10 mouse cellular contexts compared by ENCODE assay signal in the genomic region with DNA sequence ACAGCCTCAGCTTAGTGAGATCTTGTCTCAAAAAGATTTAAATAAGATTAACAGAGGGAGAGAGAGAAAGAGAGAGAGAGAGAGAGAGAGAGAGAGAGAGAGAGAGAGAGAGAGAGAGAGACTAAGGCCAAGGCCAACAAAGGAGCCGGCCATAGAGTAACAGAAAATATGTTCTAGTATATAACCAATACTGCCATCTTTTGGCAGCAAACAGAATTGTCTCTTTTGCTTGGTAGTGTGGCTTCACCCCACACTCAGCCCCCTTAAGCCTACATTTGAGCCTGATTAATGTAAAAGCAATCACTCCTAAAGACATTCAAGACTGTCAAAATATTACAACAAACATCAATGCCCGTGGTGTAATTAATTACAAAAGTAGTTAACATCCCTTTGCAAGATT. TPM values are rescaled to one million over a fixed set of nuclear protein-coding genes. Genes with fewer than 3 reads are reported as not detected.
DNase-seq lines count a peak whose midpoint lies in the region; ATAC-seq and TF ChIP-seq lines count a peak whose summit lies in the region.
"Had no signal": no experiment of that assay in that cellular context is flagged by ENCODE, and none has a peak within 500 bp of the region (broad histone marks: within the 10 kb centered on the region; RNA-seq: fewer than 3 reads in every experiment).

No protein-coding gene starts in this region.

- no peaks in the 10 kb centered on the region for H3K9me3 ChIP-seq in heart, postnatal 0 days (replicated peaks; ENCODE audit: control insufficient read depth, low read length)
- no peaks in the 10 kb centered on the region for H3K9me3 ChIP-seq in midbrain, postnatal 0 days (ENCODE audit: low read length)
- no peaks in the 10 kb centered on the region for H3K9me3 ChIP-seq in midbrain, embryonic 10.5 days (replicated peaks)
- H3K9me3 ChIP-seq: heart, embryonic 15.5 days; midbrain, embryonic 12.5 days had no signal

- no peaks in the 10 kb centered on the region for H3K4me1 ChIP-seq in heart, postnatal 0 days (ENCODE audit: control insufficient read depth, insufficient read depth)
- no peaks in the 10 kb centered on the region for H3K4me1 ChIP-seq in midbrain, postnatal 0 days (ENCODE audit: insufficient read depth, low read length)
- H3K4me1 ChIP-seq in midbrain, embryonic 10.5 days, result no peaks in the 10 kb centered on the region
- H3K4me1 ChIP-seq: heart, embryonic 15.5 days; midbrain, embryonic 12.5 days had no signal

- intact Hi-C loops in heart, postnatal 14 days (cut with DNase I), result loop anchor here (1.0 kb wide), 1 partner anchor 73 kb away; no protein-coding TSS in a partner anchor

- H3K4me2 ChIP-seq in heart, postnatal 0 days (ENCODE audit: low read depth, low read length), result no peak overlapping the region
- no peak overlapping the region for H3K4me2 ChIP-seq in midbrain, postnatal 0 days (ENCODE audit: low read depth, low read length, poor library complexity, severe bottlenecking)
- H3K4me2 ChIP-seq: heart, embryonic 15.5 days; midbrain, embryonic 12.5 days had no signal

- H3K36me3 ChIP-seq in heart, postnatal 0 days (replicated peaks; ENCODE audit: control insufficient read depth, insufficient read depth, low read length), result no peaks in the 10 kb centered on the region
- no peaks in the 10 kb centered on the region for H3K36me3 ChIP-seq in midbrain, postnatal 0 days (ENCODE audit: insufficient read depth, low read length)
- no peaks in the 10 kb centered on the region for H3K36me3 ChIP-seq in midbrain, embryonic 10.5 days
- H3K36me3 ChIP-seq: heart, embryonic 15.5 days; midbrain, embryonic 12.5 days had no signal

- no peak overlapping the region for H3K4me3 ChIP-seq in heart, postnatal 0 days (ENCODE audit: low read depth, low read length)
- H3K4me3 ChIP-seq in midbrain, postnatal 0 days (ENCODE audit: low read depth, low read length), result no peak overlapping the region
- no peak overlapping the region for H3K4me3 ChIP-seq in midbrain, embryonic 10.5 days
- H3K4me3 ChIP-seq: heart, embryonic 15.5 days; midbrain, embryonic 12.5 days had no signal

- H3K9ac ChIP-seq in heart, postnatal 0 days (replicated peaks; ENCODE audit: low read depth, low read length), result no peak overlapping the region
- no peak overlapping the region for H3K9ac ChIP-seq in midbrain, postnatal 0 days (replicated peaks; ENCODE audit: low read length, poor library complexity, severe bottlenecking)
- H3K9ac ChIP-seq: heart, embryonic 15.5 days; midbrain, embryonic 12.5 days had no signal

- H3K27ac ChIP-seq in heart, postnatal 0 days (ENCODE audit: low read depth), result no peak overlapping the region
- H3K27ac ChIP-seq in midbrain, postnatal 0 days (ENCODE audit: low read depth, low read length), result no peak overlapping the region
- H3K27ac ChIP-seq in midbrain, embryonic 10.5 days (replicated peaks), result no peak overlapping the region
- H3K27ac ChIP-seq: heart, embryonic 15.5 days; midbrain, embryonic 12.5 days had no signal

- no peaks in the 10 kb centered on the region; the same call in 1 of the 2 replicates for H3K27me3 ChIP-seq in heart, postnatal 0 days (ENCODE audit: control insufficient read depth, insufficient read depth, low read length)
- no peaks in the 10 kb centered on the region for H3K27me3 ChIP-seq in midbrain, postnatal 0 days (ENCODE audit: insufficient read depth, low read length)
- H3K27me3 ChIP-seq in midbrain, embryonic 10.5 days (ENCODE audit: low read depth, poor library complexity, severe bottlenecking), result no peaks in the 10 kb centered on the region
- H3K27me3 ChIP-seq: heart, embryonic 15.5 days; midbrain, embryonic 12.5 days had no signal

- DNase-seq in heart, postnatal 0 days (ENCODE audit: low spot score), result no peak
- DNase-seq in heart, postnatal 14 days, result no peak
- DNase-seq in midbrain, postnatal 0 days (ENCODE audit: low spot score), result peak; percentile 43
- no peak for DNase-seq in midbrain, embryonic 10.5 days (ENCODE audit: low spot score)
- peak; percentile 26 to 38 for DNase-seq in cerebellum, postnatal 14 days
- DNase-seq in retina, postnatal 1 day, result peak; percentile 28
- DNase-seq in urinary bladder, postnatal 10 days (ENCODE audit: low spot score), result no peak
- DNase-seq in right cerebral cortex, postnatal 10 days (ENCODE audit: low spot score in 2 of 2), result no peak

- no peak for ATAC-seq in heart, postnatal 0 days (ENCODE audit: insufficient read depth, low read depth)
- ATAC-seq in midbrain, postnatal 0 days (ENCODE audit: low FRiP score), result no peak

- peak; percentile 38 for TF ChIP-seq CTCF in heart, postnatal 0 days (IDR thresholded peaks at IDR 0.05; ENCODE audit: low read depth)
- TF ChIP-seq CTCF in midbrain, postnatal 0 days (IDR thresholded peaks at IDR 0.05), result peak; percentile 45

- TF ChIP-seq EP300 in heart, postnatal 0 days (IDR thresholded peaks at IDR 0.05; ENCODE audit: low read depth), result no peak

- WGBS in heart, postnatal 0 days, result 39% methylated on average over 2 of the region's 2 CpGs
- 49% methylated on average over 2 of the region's 2 CpGs for WGBS in midbrain, postnatal 0 days
- WGBS in midbrain, embryonic 10.5 days, result 75% methylated on average over 2 of the region's 2 CpGs

RNA-seq across cellular contexts. Expression of a gene that starts 37.1 kb away (rescaled TPM):
- 0.27 and 1.2 TPM in 2 replicates for total RNA-seq in heart, postnatal 0 days (2014; rRNA removed; ENCODE audit: low replicate concordance)
- 0.31 and 0.40 TPM in 2 replicates for polyA plus RNA-seq in heart, postnatal 0 days (2015; fragmentation: Nextera tagmentation; extraction: Ambion mirVana)
- under 1 TPM; 0.19 to 0.20 TPM for total RNA-seq in heart, postnatal 14 days (2021)
- 13.1 and 15.1 TPM in 2 replicates for total RNA-seq in midbrain, postnatal 0 days (2014; rRNA removed)
- 9.0 and 9.3 TPM in 2 replicates for polyA plus RNA-seq in midbrain, postnatal 0 days (2015; fragmentation: Nextera tagmentation; extraction: Ambion mirVana)
- 0.16 and 0.32 TPM in 2 replicates for polyA plus RNA-seq in midbrain, embryonic 10.5 days (2016; fragmentation: Nextera tagmentation; extraction: Ambion mirVana)

RNA-seq across cellular contexts. Expression of a gene that starts 52.3 kb away (rescaled TPM):
- 12.1 and 12.3 TPM in 2 replicates for total RNA-seq in heart, postnatal 0 days (2014; rRNA removed; ENCODE audit: low replicate concordance)
- 3.0 TPM in 2 replicates for polyA plus RNA-seq in heart, postnatal 0 days (2015; fragmentation: Nextera tagmentation; extraction: Ambion mirVana)
- 1 to 10 TPM; 9.2 to 9.3 TPM for total RNA-seq in heart, postnatal 14 days (2021)
- total RNA-seq in midbrain, postnatal 0 days (2014; rRNA removed), result 17.2 TPM in 2 replicates
- polyA plus RNA-seq in midbrain, postnatal 0 days (2015; fragmentation: Nextera tagmentation; extraction: Ambion mirVana), result 7.6 and 8.5 TPM in 2 replicates
- 10.6 and 10.7 TPM in 2 replicates for polyA plus RNA-seq in midbrain, embryonic 10.5 days (2016; fragmentation: Nextera tagmentation; extraction: Ambion mirVana)

Comparison
In these comparisons a context has a peak if more than half of its experiments do, and no peak if none do; other contexts are left out.
1. DNase-seq: peak in midbrain, postnatal 0 days (single experiment), cerebellum, postnatal 14 days (2 of 2) and retina, postnatal 1 day (single experiment); none in heart, postnatal 0 days (single experiment), heart, postnatal 14 days (0 of 2), midbrain, embryonic 10.5 days (single experiment), urinary bladder, postnatal 10 days (single experiment) and right cerebral cortex, postnatal 10 days (0 of 2).